Mouse (Mus musculus) thymus, adult 2 months (tissue): ENCODE results near the gene Pepd.

ENCODE experiments used
- CTCF ChIP-seq: fragments of 200-500 bp; IDR thresholded peaks from 2 replicates; pipeline ENCODE4 v1.5.1; 2012; ENCODE audit warnings: mild to moderate bottlenecking, control low read depth, low read length, moderate library complexity, borderline replicate concordance; ENCODE audit not compliant: control insufficient read depth, poor library complexity, insufficient read depth; ENCODE audit errors: extremely low read depth
- POLR2A ChIP-seq: fragments of 200-500 bp; IDR thresholded peaks from 2 replicates; pipeline ENCODE4 v1.6.1; 2012; ENCODE audit warnings: mild to moderate bottlenecking, low read length, control low read depth, moderate library complexity; ENCODE audit not compliant: control insufficient read depth, poor library complexity, insufficient read depth; ENCODE audit errors: extremely low read depth

- TF ChIP-seq CTCF (no peak), POLR2A (no peak)
Measured at GRCm38 (mm10) chr7:35065958-35066357, 153.8 kb downstream of the Pepd start.
